Mouse (Mus musculus) liver, embryonic 16.5 days (tissue): ENCODE results near the gene Tac2. TPM values are rescaled to one million over a fixed set of nuclear protein-coding genes. Genes with fewer than 3 reads are reported as not detected.
A peak's percentile ranks its signal among the peaks of the same experiment; 100 is the strongest.

Source experiments
- ATAC-seq: fragments of 200-750 bp; cut with Nextera tagmentation; 2 replicates; pipeline ENCODE4 v1.8.0; 2017; ENCODE audit warnings: low read depth, mild to moderate bottlenecking, moderate number of reproducible peaks, moderate library complexity
- H3K27ac ChIP-seq: fragments of 300-500 bp; sonication (generic); 2 replicates; pipeline ENCODE4 v1.5.1; 2014; ENCODE audit warnings: mild to moderate bottlenecking, low read length
- H3K27me3 ChIP-seq: fragments of 300-500 bp; sonication (generic); 2 replicates; pipeline ENCODE4 v1.6.1; 2014; ENCODE audit warnings: low read depth, low read length, mixed read lengths; ENCODE audit not compliant: control insufficient read depth, insufficient read depth
- H3K36me3 ChIP-seq: fragments of 300-500 bp; sonication (generic); 2 replicates; pipeline ENCODE4 v1.6.1; 2014; ENCODE audit warnings: mild to moderate bottlenecking; ENCODE audit not compliant: control insufficient read depth, insufficient read depth
- H3K4me1 ChIP-seq: fragments of 300-500 bp; sonication (generic); 2 replicates; pipeline ENCODE4 v1.6.1; 2014; ENCODE audit warnings: low read depth, low read length, mixed read lengths; ENCODE audit not compliant: control insufficient read depth
- H3K4me2 ChIP-seq: fragments of 300-500 bp; sonication (generic); 2 replicates; pipeline ENCODE4 v1.6.1; 2014; ENCODE audit warnings: low read depth, low read length, mixed read lengths
- H3K4me3 ChIP-seq: fragments of 300-500 bp; sonication (generic); 2 replicates; pipeline ENCODE4 v1.5.1; 2014; ENCODE audit warnings: low read depth, mild to moderate bottlenecking, low read length
- H3K9ac ChIP-seq: fragments of 300-500 bp; sonication (generic); 2 replicates; pipeline ENCODE4 v1.6.1; 2014; ENCODE audit warnings: low read depth, low read length
- H3K9me3 ChIP-seq: fragments of 300-500 bp; sonication (generic); replicated peaks from 2 replicates; pipeline ENCODE4 v1.6.1; 2016; ENCODE audit warnings: low read length; ENCODE audit not compliant: control insufficient read depth
- WGBS: fragments of 180-500 bp; shearing (Covaris S2); extraction: QIAGEN DNeasy Blood & Tissue Kit; methylation state at CpG from one replicate; pipeline ENCODE4 v1.1.7; 2014; ENCODE audit not compliant: insufficient replicate concordance; 5-methylcytosine and 5-hydroxymethylcytosine counted together
- polyA plus RNA-seq: library from polyadenylated mRNA; unstranded; fragments of >200 nt; fragmentation: Nextera tagmentation; extraction: Ambion mirVana; gene quantifications from 2 replicates; pipeline ENCODE4 v1.2.1, GENCODE M21; 2015

Tac2 gene
- polyA plus RNA-seq, 1 experiment from 2014 or later, result 11.3 TPM

GRCm38 (mm10) chr10:127708850-127709370, 15.4 kb upstream of the Tac2 start:
- H3K27me3 ChIP-seq, result no peaks in the 10 kb centered on the region
- H3K9ac ChIP-seq, result no peak overlapping the region
- no peak overlapping the region for H3K4me3 ChIP-seq
- WGBS, result 69% methylated on average over 3 of the region's 3 CpGs
- ATAC-seq, result no peak
- no peaks in the 10 kb centered on the region for H3K36me3 ChIP-seq
- peaks cover 3% of the 10 kb centered on the region for H3K4me1 ChIP-seq
- H3K9me3 ChIP-seq, result no peaks in the 10 kb centered on the region
- H3K27ac ChIP-seq, result no peak overlapping the region
- no peak overlapping the region for H3K4me2 ChIP-seq

DNA sequence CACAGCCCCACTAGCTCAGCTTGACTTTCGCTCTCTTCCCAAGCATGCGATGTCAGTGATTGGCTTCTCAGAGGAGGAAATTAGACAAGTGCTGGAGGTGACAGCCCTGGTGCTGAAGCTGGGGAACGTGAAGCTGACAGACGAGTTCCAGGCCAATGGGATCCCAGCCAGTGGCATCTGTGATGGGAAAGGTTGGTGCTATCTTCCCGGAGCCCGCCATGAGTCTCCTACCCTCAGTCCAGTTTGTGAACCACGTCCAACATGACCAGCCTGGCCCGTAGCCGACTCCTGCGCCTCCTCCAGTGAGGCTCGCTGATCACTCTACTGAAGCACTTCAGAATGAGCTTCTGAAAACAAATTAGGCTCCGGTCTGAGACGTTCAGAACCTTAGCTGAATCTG, 13.9 kb upstream of the Tac2 start:
- H3K4me3 ChIP-seq, result no peak overlapping the region
- no peak for ATAC-seq
- H3K4me2 ChIP-seq, result no peak overlapping the region
- WGBS, result 77% methylated on average over 13 of the region's 13 CpGs
- no peaks in the 10 kb centered on the region for H3K27me3 ChIP-seq
- no peaks in the 10 kb centered on the region for H3K9me3 ChIP-seq
- H3K27ac ChIP-seq, result no peak overlapping the region
- no peaks in the 10 kb centered on the region for H3K36me3 ChIP-seq
- H3K9ac ChIP-seq, result no peak overlapping the region
- peaks cover 3% of the 10 kb centered on the region for H3K4me1 ChIP-seq

- no peak overlapping the region for H3K4me2 ChIP-seq
- no peak overlapping the region for H3K27ac ChIP-seq
- H3K9ac ChIP-seq, result no peak overlapping the region
- H3K4me1 ChIP-seq, result no peaks in the 10 kb centered on the region
- ATAC-seq, result no peak
- H3K9me3 ChIP-seq, result no peaks in the 10 kb centered on the region
- no peaks in the 10 kb centered on the region for H3K36me3 ChIP-seq
- no peak overlapping the region for H3K4me3 ChIP-seq
- WGBS, result 76% methylated on average over 6 of the region's 6 CpGs
- no peaks in the 10 kb centered on the region for H3K27me3 ChIP-seq
Observed at GRCm38 (mm10) chr10:127712736-127713135, 11.5 kb upstream of the Tac2 start.

- Histone ChIP-seq H3K27ac (no peak overlapping the region), H3K4me3 (no peak overlapping the region), H3K36me3 (no peaks in the 10 kb centered on the region), H3K4me2 (no peak overlapping the region), H3K4me1 (peaks cover 6% of the 10 kb centered on the region), H3K27me3 (peaks cover 29% of the 10 kb centered on the region), H3K9me3 (no peaks in the 10 kb centered on the region), H3K9ac (no peak overlapping the region)
- 25% methylated on average over 20 of the region's 20 CpGs for WGBS
- no peak for ATAC-seq
Observed at GRCm38 (mm10) chr10:127721671-127722418, 2.4 kb upstream of the Tac2 start.

GRCm38 (mm10) chr10:127725136-127725535, 858 bp downstream of the Tac2 start:
- WGBS, result 58% methylated on average over 4 of the region's 4 CpGs
- peaks cover 32% of the 10 kb centered on the region for H3K4me1 ChIP-seq
- H3K9ac ChIP-seq, result no peak overlapping the region
- H3K27me3 ChIP-seq, result peaks cover 26% of the 10 kb centered on the region
- peak overlapping the region; percentile 27; the same call in 1 of the 2 replicates for H3K4me3 ChIP-seq
- peak overlapping the region; percentile 30; the same call in 1 of the 2 replicates for H3K4me2 ChIP-seq
- ATAC-seq, result peak; percentile 54
- H3K36me3 ChIP-seq, result no peaks in the 10 kb centered on the region
- H3K9me3 ChIP-seq, result no peaks in the 10 kb centered on the region
- H3K27ac ChIP-seq, result no peak overlapping the region

GRCm38 (mm10) chr10:127728437-127728836, 4.2 kb downstream of the Tac2 start:
- Histone ChIP-seq H3K9ac (no peak overlapping the region), H3K27ac (no peak overlapping the region), H3K4me2 (no peak overlapping the region), H3K4me3 (no peak overlapping the region), H3K4me1 (peaks cover 52% of the 10 kb centered on the region), H3K27me3 (no peaks in the 10 kb centered on the region), H3K9me3 (no peaks in the 10 kb centered on the region), H3K36me3 (no peaks in the 10 kb centered on the region)
- ATAC-seq, result no peak
- WGBS, result 72% methylated on average over 8 of the region's 8 CpGs

GRCm38 (mm10) chr10:127730285-127730932, 6.1 kb downstream of the Tac2 start:
- H3K27ac ChIP-seq, result peak overlapping the region; percentile 84
- H3K4me2 ChIP-seq, result peak overlapping the region; percentile 47
- peak; percentile 88 for ATAC-seq
- no peak overlapping the region for H3K4me3 ChIP-seq
- no peaks in the 10 kb centered on the region for H3K36me3 ChIP-seq
- H3K9me3 ChIP-seq, result no peaks in the 10 kb centered on the region; the same call in 1 of the 2 replicates
- H3K27me3 ChIP-seq, result no peaks in the 10 kb centered on the region
- peak overlapping the region; percentile 35 for H3K9ac ChIP-seq
- H3K4me1 ChIP-seq, result peaks cover 59% of the 10 kb centered on the region
- WGBS, result 29% methylated on average over 11 of the region's 11 CpGs

- peak overlapping the region; percentile 47 for H3K4me2 ChIP-seq
Observed at GRCm38 (mm10) chr10:127730933-127731310, 6.6 kb downstream of the Tac2 start.

DNA sequence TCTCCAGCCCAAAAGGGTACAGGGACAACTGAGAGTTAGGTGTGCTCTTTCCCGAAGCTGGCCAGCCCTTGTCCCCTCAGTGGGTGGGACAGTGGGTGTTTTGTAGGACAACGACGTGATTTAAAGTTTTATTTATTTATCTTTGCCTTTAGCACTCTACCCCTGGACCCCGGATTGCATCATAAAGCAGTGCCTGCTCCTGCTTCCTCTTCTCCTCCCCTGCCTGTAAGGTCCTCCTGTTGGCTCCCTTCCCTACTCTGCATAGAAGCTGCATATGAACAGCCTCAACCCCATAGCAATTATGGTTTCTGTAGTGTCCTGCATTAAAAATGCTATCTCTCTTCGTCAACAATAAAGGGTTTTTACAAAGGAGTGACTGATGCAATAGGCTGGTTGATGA, 7.1 kb downstream of the Tac2 start:
- 14% methylated on average over 5 of the region's 5 CpGs for WGBS
- peak overlapping the region; percentile 84 for H3K27ac ChIP-seq
- H3K9ac ChIP-seq, result peak overlapping the region; percentile 35

More at GRCm38 (mm10) chr10:127730933-127731310, 6.6 kb downstream of the Tac2 start:
- Histone ChIP-seq H3K36me3 (no peaks in the 10 kb centered on the region), H3K9ac (peak overlapping the region; percentile 35), H3K27ac (peak overlapping the region; percentile 84), H3K9me3 (no peaks in the 10 kb centered on the region; the same call in 1 of the 2 replicates), H3K27me3 (no peaks in the 10 kb centered on the region), H3K4me3 (no peak overlapping the region), H3K4me1 (peaks cover 57% of the 10 kb centered on the region)
- no peak for ATAC-seq
- WGBS, result 40% methylated on average over 9 of the region's 9 CpGs

More for the DNA sequence above, 7.1 kb downstream of the Tac2 start:
- Histone ChIP-seq H3K4me1 (peaks cover 62% of the 10 kb centered on the region), H3K36me3 (no peaks in the 10 kb centered on the region), H3K4me2 (peak overlapping the region; percentile 47), H3K4me3 (no peak overlapping the region), H3K9me3 (no peaks in the 10 kb centered on the region; the same call in 1 of the 2 replicates), H3K27me3 (no peaks in the 10 kb centered on the region)
- peak; percentile 10; the same call in 1 of the 2 replicates for ATAC-seq
